Mouse (Mus musculus): ENCODE results near the gene Olfr27.

DNA sequence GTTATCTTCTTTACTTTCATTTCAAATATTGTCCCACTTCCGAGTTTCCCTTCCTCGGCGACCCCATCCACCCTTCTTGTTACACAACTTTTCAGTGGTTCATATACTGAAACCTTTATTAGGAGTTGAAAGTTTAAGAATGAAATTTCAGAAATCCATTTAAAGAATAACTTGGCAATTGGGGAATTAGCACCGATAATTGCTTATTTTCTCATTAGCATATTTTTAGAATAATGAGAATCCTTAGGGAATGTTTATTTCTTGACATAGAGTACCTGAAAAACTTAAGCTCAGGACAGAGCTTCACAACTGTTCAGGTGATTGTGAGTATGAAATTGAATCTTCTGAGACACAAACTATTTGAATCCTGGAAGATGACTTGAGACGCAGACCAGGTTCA, 38.1 kb downstream of the Olfr27 start, which contains the start of gene Olfr943:
- TF ChIP-seq CTCF (IDR thresholded peaks at IDR 0.05; ENCODE audit: low read depth, low read length): no peak
- no peak for TF ChIP-seq POLR2A (IDR thresholded peaks at IDR 0.05; ENCODE audit: extremely low read depth, insufficient read depth, low read length)
